Mouse (Mus musculus): ENCODE data around the gene Syn3. TPM values are rescaled to one million over a fixed set of nuclear protein-coding genes. Genes with fewer than 3 reads are reported as not detected.

The Syn3 gene
- total and polyA plus RNA-seq, 2 experiments from 2014 or later = 18.3 to 67.4 TPM

DNA sequence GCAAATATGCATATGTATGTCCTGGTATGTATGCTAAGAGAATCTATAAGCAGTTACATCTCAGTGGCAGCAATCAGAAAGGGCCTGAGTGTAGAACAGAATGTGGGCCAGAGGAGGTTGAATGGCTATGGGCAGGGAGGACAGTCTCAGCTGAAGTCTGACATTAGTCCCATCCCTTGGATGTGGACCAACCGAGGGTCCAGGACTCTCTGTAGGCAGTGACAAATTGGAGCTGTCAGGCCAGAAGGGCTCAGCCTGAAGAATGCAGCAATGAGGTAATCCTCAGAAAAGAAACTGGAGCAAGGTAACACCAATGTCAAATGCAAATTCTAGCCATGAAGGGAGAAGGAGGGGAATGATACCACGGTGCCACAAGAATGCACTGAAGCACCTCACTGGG, 421.4 kb downstream of the Syn3 start:
- H3K27ac ChIP-seq = no peak overlapping the region
- H3K27me3 ChIP-seq (ENCODE audit: insufficient read depth, low read length) = no peaks in the 10 kb centered on the region
- no peak overlapping the region for H3K4me3 ChIP-seq (ENCODE audit: low read length)
- H3K4me1 ChIP-seq (ENCODE audit: insufficient read depth, low read length) = no peaks in the 10 kb centered on the region
- H3K9me3 ChIP-seq (ENCODE audit: low read length) = no peaks in the 10 kb centered on the region
- no peaks in the 10 kb centered on the region for H3K36me3 ChIP-seq (ENCODE audit: insufficient read depth, low read length)
- no peak for DNase-seq (ENCODE audit: low spot score)
- no peak overlapping the region for H3K9ac ChIP-seq (replicated peaks; ENCODE audit: low read length)
- H3K4me2 ChIP-seq (ENCODE audit: low read depth, low read length) = no peak overlapping the region
- no peak for TF ChIP-seq CTCF (IDR thresholded peaks at IDR 0.05; ENCODE audit: low read depth)
- WGBS = 85% methylated on average over 2 of the region's 2 CpGs
- ATAC-seq = peak; percentile 51; the same call in 1 of the 2 replicates

DNA sequence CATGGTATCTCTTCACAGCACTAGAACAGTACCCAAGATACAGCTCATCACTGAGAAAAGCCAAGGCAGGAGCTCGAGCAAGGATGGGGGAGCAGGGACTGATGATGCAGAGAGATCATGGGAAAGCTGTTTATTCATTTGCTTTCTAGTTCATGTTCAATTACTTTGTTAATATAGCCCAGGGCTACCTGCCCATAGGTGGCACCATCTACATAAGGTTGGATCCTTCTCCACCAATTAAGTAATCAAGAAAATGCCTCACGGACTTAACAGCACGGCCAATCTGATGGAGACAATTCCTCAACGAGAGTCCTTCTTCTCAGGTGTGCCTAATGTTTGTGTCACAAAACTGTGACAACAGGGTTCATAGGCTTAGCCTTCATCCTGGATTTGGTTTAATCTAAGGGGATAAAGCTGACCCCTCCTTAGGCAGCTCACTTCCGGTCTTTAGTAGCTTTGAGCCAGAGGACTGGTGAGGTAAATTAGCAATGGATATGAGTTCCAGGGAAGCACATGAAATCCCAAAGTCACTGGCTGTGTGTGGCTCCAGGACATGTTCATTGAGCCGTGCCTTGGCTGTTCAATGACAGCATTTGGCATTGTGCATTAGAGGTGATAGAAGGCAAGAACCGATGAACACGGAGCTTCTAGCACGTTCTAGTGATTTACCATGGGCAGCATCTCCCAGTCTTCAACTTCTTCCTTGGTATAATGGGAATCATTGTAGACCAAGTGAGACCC, 423.6 kb downstream of the Syn3 start:
- TF ChIP-seq CTCF (IDR thresholded peaks at IDR 0.05; ENCODE audit: low read depth) = peak; percentile 50
- DNase-seq (ENCODE audit: low spot score) = peak; percentile 56

DNA sequence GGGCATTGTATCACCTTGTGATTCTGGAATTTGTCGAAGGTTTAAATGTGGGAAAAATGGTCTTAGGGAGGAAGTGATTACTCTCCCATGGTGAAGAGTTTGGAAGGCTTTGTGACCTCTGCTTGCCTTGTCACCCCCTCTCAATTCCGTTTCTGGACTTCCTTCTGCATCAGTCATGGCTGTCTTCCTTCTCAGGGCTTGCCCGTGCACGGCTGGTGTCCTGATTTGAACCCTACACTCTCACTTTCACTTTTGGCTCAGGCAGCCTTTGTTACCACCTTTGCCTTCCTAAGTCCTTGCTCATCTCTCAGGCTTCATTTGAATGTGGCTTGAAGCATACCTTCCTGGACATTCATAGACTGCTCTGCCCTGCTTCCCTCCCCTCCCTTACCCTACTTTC, 424.6 kb downstream of the Syn3 start:
- no peaks in the 10 kb centered on the region for H3K9me3 ChIP-seq (ENCODE audit: low read length)
- H3K9ac ChIP-seq (replicated peaks; ENCODE audit: low read length) = no peak overlapping the region
- H3K4me2 ChIP-seq (ENCODE audit: low read depth, low read length) = no peak overlapping the region
- no peaks in the 10 kb centered on the region for H3K36me3 ChIP-seq (ENCODE audit: insufficient read depth, low read length)
- no peak overlapping the region for H3K4me3 ChIP-seq (ENCODE audit: low read length)
- no peak for TF ChIP-seq CTCF (IDR thresholded peaks at IDR 0.05; ENCODE audit: low read depth)
- ATAC-seq (no peak), DNase-seq (ENCODE audit: low spot score) (no peak)
- H3K27ac ChIP-seq = no peak overlapping the region
- WGBS = 85% methylated on average over 4 of the region's 4 CpGs
- H3K27me3 ChIP-seq (ENCODE audit: insufficient read depth, low read length) = no peaks in the 10 kb centered on the region
- H3K4me1 ChIP-seq (ENCODE audit: insufficient read depth, low read length) = no peaks in the 10 kb centered on the region

More for the DNA sequence above, 423.6 kb downstream of the Syn3 start:
- Histone ChIP-seq H3K9me3 (ENCODE audit: low read length) (no peaks in the 10 kb centered on the region), H3K36me3 (ENCODE audit: insufficient read depth, low read length) (no peaks in the 10 kb centered on the region), H3K4me1 (ENCODE audit: insufficient read depth, low read length) (no peaks in the 10 kb centered on the region), H3K27me3 (ENCODE audit: insufficient read depth, low read length) (no peaks in the 10 kb centered on the region), H3K4me2 (ENCODE audit: low read depth, low read length) (no peak overlapping the region), H3K27ac (no peak overlapping the region), H3K9ac (replicated peaks; ENCODE audit: low read length) (no peak overlapping the region), H3K4me3 (ENCODE audit: low read length) (no peak overlapping the region)
- ATAC-seq = no peak
- WGBS = 79% methylated on average over 9 of the region's 9 CpGs

DNA sequence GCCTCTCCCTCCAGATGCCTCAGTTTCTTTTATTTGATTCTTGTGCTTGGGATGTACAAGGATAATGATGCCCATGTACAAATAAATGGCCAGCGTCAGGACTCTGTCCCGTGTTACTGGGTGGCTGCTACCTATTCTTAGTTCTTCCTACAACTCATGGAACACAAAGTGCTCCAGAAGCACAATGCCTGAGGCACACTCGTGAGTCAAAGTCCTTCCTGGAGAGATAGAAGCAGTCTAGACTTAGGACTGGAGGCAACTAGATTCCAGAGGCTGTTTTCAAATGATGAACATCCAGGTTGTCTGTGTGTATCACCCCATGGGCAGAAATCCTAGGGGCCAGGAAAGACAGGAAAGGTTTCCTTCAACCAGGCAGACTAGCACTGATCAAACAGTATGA, 427.9 kb downstream of the Syn3 start:
- no peak for DNase-seq (ENCODE audit: low spot score)
- Histone ChIP-seq H3K4me3 (ENCODE audit: low read length) (no peak overlapping the region), H3K36me3 (ENCODE audit: insufficient read depth, low read length) (no peaks in the 10 kb centered on the region), H3K4me2 (ENCODE audit: low read depth, low read length) (no peak overlapping the region), H3K4me1 (ENCODE audit: insufficient read depth, low read length) (no peaks in the 10 kb centered on the region), H3K27me3 (ENCODE audit: insufficient read depth, low read length) (no peaks in the 10 kb centered on the region), H3K9ac (replicated peaks; ENCODE audit: low read length) (no peak overlapping the region), H3K27ac (no peak overlapping the region), H3K9me3 (ENCODE audit: low read length) (no peaks in the 10 kb centered on the region)
- ATAC-seq = no peak
- TF ChIP-seq CTCF (IDR thresholded peaks at IDR 0.05; ENCODE audit: low read depth) = no peak
- 91% methylated on average over 3 of the region's 3 CpGs for WGBS

DNA sequence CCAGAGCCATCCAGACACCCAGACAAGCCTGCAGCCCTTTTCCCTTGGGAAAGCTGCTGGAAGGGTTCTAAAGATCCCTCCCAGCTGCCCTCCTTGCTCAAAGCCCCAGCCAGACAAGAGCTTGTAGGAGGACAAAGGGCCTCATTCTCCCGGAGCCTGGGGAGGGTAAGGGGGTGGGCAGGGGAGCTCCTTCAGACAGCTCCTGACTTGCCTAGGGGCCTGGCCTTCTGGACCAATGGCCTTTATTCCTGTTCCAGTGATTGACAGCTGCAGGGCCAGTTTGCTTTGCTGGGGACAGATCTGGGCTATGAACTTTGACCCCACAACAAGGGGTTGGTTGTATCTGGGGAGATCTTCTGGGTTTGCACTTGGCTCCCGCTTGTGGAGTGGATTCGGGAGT, 429.4 kb downstream of the Syn3 start:
- Histone ChIP-seq H3K9ac (replicated peaks; ENCODE audit: low read length) (no peak overlapping the region), H3K4me2 (ENCODE audit: low read depth, low read length) (no peak overlapping the region), H3K27me3 (ENCODE audit: insufficient read depth, low read length) (no peaks in the 10 kb centered on the region), H3K9me3 (ENCODE audit: low read length) (no peaks in the 10 kb centered on the region), H3K4me3 (ENCODE audit: low read length) (no peak overlapping the region), H3K4me1 (ENCODE audit: insufficient read depth, low read length) (no peaks in the 10 kb centered on the region), H3K36me3 (ENCODE audit: insufficient read depth, low read length) (no peaks in the 10 kb centered on the region), H3K27ac (peak overlapping the region; percentile 58)
- no peak for TF ChIP-seq CTCF (IDR thresholded peaks at IDR 0.05; ENCODE audit: low read depth)
- WGBS = 22% methylated on average over 3 of the region's 3 CpGs
- peak; percentile 66 for DNase-seq (ENCODE audit: low spot score)
- ATAC-seq = peak; percentile 79

DNA sequence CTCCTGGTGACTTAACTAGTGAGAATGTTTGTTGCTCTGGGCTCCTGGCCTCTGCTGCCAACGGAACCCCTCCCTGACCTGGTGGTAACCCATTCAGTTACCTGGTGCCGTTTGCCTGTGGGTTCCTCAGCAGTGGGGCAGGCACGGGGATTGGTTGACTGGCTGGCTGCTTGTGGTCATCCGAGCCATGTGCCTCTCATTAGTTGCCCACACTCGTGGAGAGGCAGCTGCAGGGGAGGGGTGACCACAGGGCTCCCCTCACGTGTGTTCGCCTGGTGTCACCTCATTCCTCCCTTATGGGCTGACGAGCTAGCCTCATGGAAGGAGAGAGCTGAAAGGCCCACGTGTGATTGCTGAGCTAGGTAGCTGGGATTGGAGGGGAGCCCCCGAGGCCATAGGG, 430.8 kb downstream of the Syn3 start:
- Histone ChIP-seq H3K9me3 (ENCODE audit: low read length) (no peaks in the 10 kb centered on the region), H3K36me3 (ENCODE audit: insufficient read depth, low read length) (no peaks in the 10 kb centered on the region), H3K27ac (no peak overlapping the region), H3K4me3 (ENCODE audit: low read length) (no peak overlapping the region), H3K9ac (replicated peaks; ENCODE audit: low read length) (no peak overlapping the region), H3K27me3 (ENCODE audit: insufficient read depth, low read length) (no peaks in the 10 kb centered on the region), H3K4me1 (ENCODE audit: insufficient read depth, low read length) (no peaks in the 10 kb centered on the region), H3K4me2 (ENCODE audit: low read depth, low read length) (no peak overlapping the region)
- TF ChIP-seq CTCF (IDR thresholded peaks at IDR 0.05; ENCODE audit: low read depth) = no peak
- DNase-seq (ENCODE audit: low spot score) = no peak
- ATAC-seq = no peak
- WGBS = 79% methylated on average over 10 of the region's 10 CpGs

DNA sequence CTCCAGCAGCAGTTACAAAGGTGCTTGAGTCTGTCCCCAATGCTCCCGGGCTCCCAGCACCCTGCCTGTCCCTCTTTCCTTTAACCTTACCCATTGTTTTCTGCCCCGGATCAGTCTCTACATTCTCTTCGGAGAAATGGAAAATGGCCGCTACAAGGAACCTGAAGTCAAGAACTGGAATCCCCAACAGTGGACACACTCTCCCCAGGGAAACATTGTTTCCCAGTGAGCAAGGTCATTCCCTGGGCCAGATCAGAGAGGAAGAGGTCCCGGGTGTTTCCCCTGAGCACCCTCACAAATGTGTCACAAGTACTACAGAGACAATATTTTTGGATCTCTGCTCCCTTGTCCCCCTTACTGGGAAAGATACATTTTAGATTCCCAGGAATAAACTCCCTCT, 432.0 kb downstream of the Syn3 start:
- H3K9ac ChIP-seq (replicated peaks; ENCODE audit: low read length) = no peak overlapping the region
- WGBS = 77% methylated on average over 5 of the region's 5 CpGs
- no peak for TF ChIP-seq CTCF (IDR thresholded peaks at IDR 0.05; ENCODE audit: low read depth)
- H3K27ac ChIP-seq = no peak overlapping the region
- no peaks in the 10 kb centered on the region for H3K9me3 ChIP-seq (ENCODE audit: low read length)
- no peaks in the 10 kb centered on the region for H3K4me1 ChIP-seq (ENCODE audit: insufficient read depth, low read length)
- H3K36me3 ChIP-seq (ENCODE audit: insufficient read depth, low read length) = no peaks in the 10 kb centered on the region
- no peak overlapping the region for H3K4me2 ChIP-seq (ENCODE audit: low read depth, low read length)
- no peaks in the 10 kb centered on the region for H3K27me3 ChIP-seq (ENCODE audit: insufficient read depth, low read length)
- H3K4me3 ChIP-seq (ENCODE audit: low read length) = no peak overlapping the region
- DNase-seq (ENCODE audit: low spot score) (no peak), ATAC-seq (no peak)

Measured in hindbrain, postnatal 0 days (tissue).